Mouse (Mus musculus): ENCODE measurements at regions not wholly inside any gene's neighbourhood (a gene's known extent, or its start where the extent isn't known, plus 50 kb on each side); places are given as distances from the start of the nearest gene placed in this dataset.

- DNase-seq: no peak
Measured at GRCm38 (mm10) chr2:169524429-169524828, 63.1 kb downstream of the Gm11011 start.

- no peak for DNase-seq
Measured at GRCm38 (mm10) chr2:169519941-169520340, 67.6 kb downstream of the Gm11011 start.

- no peak for DNase-seq
Measured at GRCm38 (mm10) chr2:169515350-169515749, 72.2 kb downstream of the Gm11011 start.

GRCm38 (mm10) chr2:169510741-169511140, 76.8 kb downstream of the Gm11011 start:
- DNase-seq: no peak

GRCm38 (mm10) chr2:169509406-169509805, 78.1 kb downstream of the Gm11011 start:
- no peak for DNase-seq

GRCm38 (mm10) chr2:169504416-169505057, 83.0 kb downstream of the Gm11011 start:
- no peak for DNase-seq

- DNase-seq: no peak
Measured at GRCm38 (mm10) chr2:169503598-169503958, 84.0 kb downstream of the Gm11011 start.

- DNase-seq: no peak
Measured at GRCm38 (mm10) chr2:169502717-169503597, 84.6 kb downstream of the Gm11011 start.

GRCm38 (mm10) chr2:169501736-169502340, 85.7 kb downstream of the Gm11011 start:
- no peak for DNase-seq

GRCm38 (mm10) chr2:169495368-169495767, 92.2 kb downstream of the Gm11011 start:
- no peak for DNase-seq

- DNase-seq: no peak
Measured at GRCm38 (mm10) chr2:169494503-169495311, 92.8 kb downstream of the Gm11011 start.

GRCm38 (mm10) chr2:169493609-169494275, 93.8 kb downstream of the Gm11011 start:
- DNase-seq: no peak

GRCm38 (mm10) chr2:169483934-169484333, 103.6 kb downstream of the Gm11011 start:
- peak in 1 of 2 experiments; percentile 6 for DNase-seq

GRCm38 (mm10) chr2:169481731-169482465, 105.6 kb downstream of the Gm11011 start:
- peak; percentile 71 to 80 for DNase-seq

GRCm38 (mm10) chr2:169474418-169475112, 113.0 kb downstream of the Gm11011 start:
- DNase-seq: no peak

- no peak for DNase-seq
Measured at GRCm38 (mm10) chr2:169469538-169469937, 118.0 kb downstream of the Gm11011 start.

GRCm38 (mm10) chr2:169467621-169468020, 119.9 kb downstream of the Gm11011 start:
- DNase-seq: no peak

- DNase-seq: no peak
Measured at GRCm38 (mm10) chr2:169464106-169464505, 123.4 kb downstream of the Gm11011 start.

- no peak for DNase-seq
Measured at GRCm38 (mm10) chr2:169461491-169462039, 126.0 kb downstream of the Gm11011 start.

- no peak for DNase-seq
Measured at GRCm38 (mm10) chr2:169452956-169453355, 134.6 kb downstream of the Gm11011 start.

- no peak for DNase-seq
Measured at GRCm38 (mm10) chr2:169450801-169451200, 136.7 kb downstream of the Gm11011 start.
